Mouse (Mus musculus) testis, adult 2 months (tissue): ENCODE measurements around the gene Znrd1.

Source experiments
- CTCF ChIP-seq: fragments of 200-500 bp; IDR thresholded peaks from 2 replicates; pipeline ENCODE4 v1.5.1; 2012; ENCODE audit warnings: low read depth, mild to moderate bottlenecking, inconsistent platforms, low read length, moderate library complexity; ENCODE audit not compliant: control insufficient read depth, insufficient read depth, insufficient replicate concordance
- POLR2A ChIP-seq: fragments of 200-500 bp; IDR thresholded peaks from 2 replicates; pipeline ENCODE4 v1.6.1; 2012; ENCODE audit warnings: low read depth, mild to moderate bottlenecking, inconsistent platforms, low read length, moderate library complexity; ENCODE audit not compliant: control insufficient read depth

GRCm38 (mm10) chr17:36947051-36947819, 11.1 kb downstream of the Znrd1 start:
- TF ChIP-seq POLR2A (peak; percentile 27; the same call in 1 of the 2 replicates), CTCF (no peak)
